Mouse (Mus musculus) adrenal gland, postnatal 10 days (tissue): Measurements from ENCODE around the gene Zfp110. TPM values are rescaled to one million over a fixed set of nuclear protein-coding genes. Genes with fewer than 3 reads are reported as not detected.
A peak's percentile ranks its signal among the peaks of the same experiment; 100 is the strongest.
"Not testable (repeated sequence)": the region's sequence is repeated elsewhere in the genome, so short reads cannot be mapped to it uniquely, and the experiment has no call there.

Experiments
- DNase-seq: peaks from one replicate; pipeline ENCODE4 v3.0.0; 2021; ENCODE audit warnings: mixed read lengths
- long read RNA-seq, 2 experiments: library from polyadenylated mRNA; stranded (forward); transcript quantifications; one replicate each; pipeline ENCODE4 v2.0.0; 2021
- total RNA-seq, 2 experiments: library from RNA; stranded (reverse); gene quantifications; 2 replicates each; pipeline ENCODE4 v1.2.3; 2021

Gene Zfp110
- 10 to 100 TPM; 22.4 to 25.6 TPM for total RNA-seq
- long read RNA-seq, experiment 1, transcript Zfp110-201 (8 exons, 3,591 nt) = major isoform, 14 of 22 reads
- long read RNA-seq, experiment 1, partial matches to known transcripts = 0 of 22 reads
- long read RNA-seq, experiment 1, other reads (novel, unspliced or antisense) = 8 of 22 reads
- long read RNA-seq, experiment 2, transcript Zfp110-201 (8 exons, 3,591 nt) = major isoform, 11 of 14 reads
- long read RNA-seq, experiment 2, partial matches to known transcripts = 1 of 14 reads
- long read RNA-seq, experiment 2, other reads (novel, unspliced or antisense) = 2 of 14 reads

DNA sequence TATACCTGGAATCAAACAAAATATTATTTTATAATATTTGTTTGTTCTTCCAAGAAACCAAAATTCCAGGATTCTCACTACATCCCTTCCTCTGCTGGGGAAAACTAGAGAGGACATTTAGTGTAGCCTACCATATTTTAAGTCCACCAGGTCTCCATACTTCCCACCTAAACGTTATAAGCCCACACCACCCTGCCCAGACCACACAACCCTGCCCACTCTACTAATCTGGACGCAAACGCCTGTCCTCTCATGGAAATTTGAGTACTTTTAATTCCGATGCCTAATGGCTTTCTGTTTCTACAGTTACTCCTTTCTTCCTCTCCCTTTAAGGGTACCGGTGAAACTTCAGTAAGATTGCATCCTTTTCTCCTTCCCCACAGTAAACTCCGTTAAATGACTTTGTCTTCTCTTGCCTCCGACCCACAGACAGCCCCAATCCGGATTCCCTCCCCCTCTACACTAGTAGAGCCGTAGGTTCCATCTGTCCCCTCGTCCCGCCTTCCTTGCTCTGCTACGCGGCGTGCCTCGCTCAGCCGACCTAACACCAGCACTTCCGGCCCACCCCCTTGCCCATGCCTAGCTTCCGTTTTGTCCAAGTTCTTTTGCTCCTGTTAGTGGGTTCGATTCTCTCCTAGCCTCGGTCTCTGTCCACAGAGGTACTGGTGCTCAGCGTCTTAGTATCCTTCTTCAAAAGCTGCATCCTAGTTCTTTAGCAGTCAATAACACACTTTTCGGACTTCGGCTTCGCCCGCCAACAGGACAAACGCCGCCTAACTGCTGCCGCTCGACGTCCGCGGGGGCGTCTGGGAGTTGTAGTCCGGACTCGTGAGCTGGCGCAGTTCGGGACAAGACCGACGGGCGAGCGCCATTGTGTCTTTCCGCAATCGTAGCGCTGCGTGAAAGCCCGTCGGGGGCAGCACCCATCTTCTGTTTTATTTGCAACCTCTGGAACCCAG is at the start of gene Zfp110:
Zfp110 (plus strand) TSS at position 600 of the 959 bp plus-strand sequence.
- peak; percentile 93 for DNase-seq

DNA sequence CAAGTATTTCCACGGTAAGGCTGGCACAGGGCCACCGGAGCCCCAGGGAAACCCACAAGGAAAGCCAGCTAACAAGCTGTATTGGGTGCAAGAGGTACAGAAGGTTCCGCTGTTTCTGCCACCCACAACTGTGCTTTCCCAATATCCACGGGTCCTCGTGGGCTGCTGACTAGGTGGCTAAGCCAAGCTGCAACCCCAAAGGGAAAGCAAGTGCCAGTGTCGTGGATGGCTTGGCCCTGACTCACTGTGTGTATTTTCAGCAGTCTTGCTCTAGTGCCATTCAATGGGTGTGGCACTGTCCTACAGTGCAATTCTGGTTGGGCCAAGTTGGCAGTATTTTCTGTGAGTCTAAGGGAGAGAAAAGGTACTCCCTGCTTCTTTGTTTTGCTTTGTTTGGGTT is 47.2 kb upstream of the Zfp110 start:
- peak; percentile 16 for DNase-seq

DNA sequence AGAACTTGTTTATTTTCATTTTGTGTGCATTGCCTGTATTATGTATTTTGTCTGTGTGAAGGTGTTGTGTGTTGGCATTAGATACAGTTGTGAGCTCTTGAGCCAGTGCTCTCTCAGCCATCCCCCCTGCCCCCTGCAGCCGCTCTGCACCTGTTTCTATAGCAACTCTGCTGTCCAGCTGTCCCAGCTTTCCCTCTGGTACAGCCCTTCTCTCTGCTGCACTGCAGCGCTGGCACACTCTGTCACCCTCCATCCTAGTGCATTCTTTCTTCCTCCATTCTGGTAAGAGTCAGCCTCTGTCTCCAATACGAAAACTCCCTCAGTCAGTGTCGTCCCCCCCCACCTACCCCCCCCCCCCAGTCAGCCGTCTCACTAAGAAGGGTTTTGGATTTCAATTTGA is 46.5 kb upstream of the Zfp110 start:
- DNase-seq = no peak

DNA sequence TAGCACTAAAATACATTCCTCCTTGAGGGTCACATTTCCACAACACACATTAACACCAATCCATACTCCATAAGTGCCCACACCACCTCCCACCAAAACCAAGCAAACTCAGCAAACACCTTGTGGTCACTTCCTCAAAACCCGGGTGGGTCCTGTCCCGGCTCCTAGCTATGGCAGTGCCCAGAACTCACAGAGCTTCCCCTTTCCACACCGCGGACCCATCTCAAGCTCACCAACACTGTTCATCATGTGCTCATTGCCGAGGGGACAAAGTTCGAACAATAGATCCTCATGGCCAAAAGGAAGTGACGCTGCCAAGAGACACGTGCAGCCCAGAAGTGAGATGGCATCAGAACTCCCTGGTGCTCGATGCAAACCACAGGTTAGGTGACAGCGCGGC is 41.9 kb upstream of the Zfp110 start:
- not testable (repeated sequence) for DNase-seq

DNA sequence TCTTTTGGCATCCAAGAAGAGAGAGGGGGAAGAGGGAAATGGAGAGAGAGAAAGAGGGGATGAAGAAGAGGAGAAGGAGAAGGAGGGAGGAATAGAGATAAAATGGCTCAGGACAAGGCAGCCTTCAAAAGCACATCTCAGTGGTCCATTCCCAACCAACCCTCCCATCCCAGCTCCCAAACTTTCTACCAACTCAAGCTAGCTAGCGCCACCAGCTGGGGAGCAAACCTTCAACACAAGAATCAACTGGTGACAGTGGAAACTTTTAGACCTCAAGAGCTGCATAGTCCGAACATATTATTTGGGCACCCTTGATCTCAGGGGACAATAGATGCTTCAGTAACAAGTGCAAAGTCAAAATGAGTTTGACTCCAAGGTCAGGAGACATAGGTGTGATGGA is 36.6 kb upstream of the Zfp110 start:
- DNase-seq = no peak

DNA sequence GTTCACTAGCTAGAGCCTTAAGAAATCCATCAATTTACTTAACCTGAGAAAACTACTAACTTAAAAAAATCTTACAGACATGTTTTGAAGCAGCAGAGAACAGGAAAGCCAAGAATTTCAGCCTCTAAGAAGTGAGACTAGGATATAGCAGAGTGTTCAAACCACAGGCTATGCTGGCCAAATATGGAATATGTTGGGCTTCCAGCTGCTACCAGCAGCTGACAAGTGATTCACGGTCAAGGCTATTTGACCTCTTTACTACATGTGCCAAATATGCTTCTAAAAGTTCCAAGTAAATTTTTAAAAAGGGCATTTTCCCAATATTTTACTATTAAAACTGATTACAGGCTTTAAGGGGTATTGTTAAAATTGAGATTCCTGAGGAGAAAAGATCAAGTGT is 35.0 kb upstream of the Zfp110 start:
- DNase-seq = no peak

DNA sequence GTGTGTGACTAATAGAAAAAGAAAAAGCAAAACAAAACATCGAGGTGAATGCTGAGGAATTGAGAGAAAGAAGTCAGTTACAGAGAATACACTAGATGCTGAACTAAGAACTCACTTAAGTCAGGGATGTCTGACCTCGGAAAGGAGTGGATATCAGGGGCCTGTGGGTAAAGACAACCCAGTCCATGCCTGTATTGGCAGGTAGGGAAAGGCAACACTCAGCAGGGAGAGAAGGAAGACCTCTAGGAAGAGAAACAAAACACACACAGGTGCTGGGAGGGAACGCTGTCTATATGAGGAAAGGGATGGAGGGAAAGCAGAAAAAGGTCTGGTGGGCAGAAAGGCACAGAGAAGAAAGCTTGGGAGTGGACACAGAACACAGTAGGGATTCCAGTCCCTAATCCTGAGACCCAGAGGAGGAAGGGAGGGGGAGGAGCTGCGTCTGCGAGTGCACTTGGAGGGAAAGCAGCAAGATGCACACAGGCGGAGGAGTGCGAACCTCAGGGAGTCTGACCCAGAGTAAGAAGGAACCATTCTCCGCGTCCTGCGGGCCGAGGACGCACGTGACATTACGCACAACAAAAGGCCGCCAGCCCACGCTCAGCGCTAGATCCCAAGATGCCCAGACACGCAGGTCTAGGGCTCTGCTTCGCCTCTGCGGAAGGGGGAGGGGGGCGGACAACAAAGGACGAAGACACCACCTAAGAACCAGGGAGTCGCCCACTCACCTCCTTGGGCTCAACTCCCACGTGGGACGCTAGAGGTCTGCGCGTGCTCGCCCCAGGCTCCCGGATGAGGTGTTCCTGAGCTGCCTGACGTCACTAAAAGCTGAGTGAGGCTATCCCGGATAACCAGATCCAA is 31.5 kb upstream of the Zfp110 start, which contains the start of gene Zscan18:
Zscan18 (minus strand) TSS at position 770 of the 861 bp plus-strand sequence.
- DNase-seq = peak; percentile 82

DNA sequence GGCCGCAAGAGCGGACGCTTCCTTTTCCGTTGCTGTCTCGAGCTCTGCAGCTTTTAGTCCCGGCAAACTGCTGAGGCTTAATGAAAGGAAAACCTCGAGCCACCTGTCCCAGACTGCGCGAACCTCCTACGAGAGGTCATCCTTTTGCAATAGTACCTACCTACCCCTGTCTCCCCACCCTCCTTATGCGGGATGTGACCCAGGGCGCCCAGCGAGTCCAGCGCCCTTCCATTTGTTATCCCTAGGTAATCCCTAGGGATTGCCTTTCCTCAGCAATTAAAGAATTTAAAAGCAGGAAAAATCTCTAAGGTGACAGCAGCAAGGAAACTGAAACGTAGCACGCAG is 30.9 kb upstream of the Zfp110 start:
- DNase-seq = no peak

DNA sequence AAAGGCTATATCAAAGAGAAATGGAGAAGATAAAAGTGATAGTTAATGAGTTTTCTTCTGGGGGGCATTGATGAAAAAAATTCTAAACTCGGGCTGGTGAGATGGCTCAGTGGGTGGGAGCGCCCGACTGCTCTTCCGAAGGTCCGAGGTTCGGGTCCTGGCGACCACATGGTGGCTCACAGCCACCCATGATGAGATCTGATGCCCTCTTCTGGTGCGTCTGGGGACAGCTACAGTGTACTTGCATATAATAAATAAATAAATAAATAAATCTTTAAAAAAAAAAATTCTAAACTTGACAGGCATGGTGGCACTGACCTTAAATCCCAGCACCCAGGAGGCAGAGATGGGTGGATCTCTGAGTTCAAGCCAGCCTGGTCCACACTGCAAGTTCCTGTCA is 19.0 kb upstream of the Zfp110 start:
- no peak for DNase-seq

DNA sequence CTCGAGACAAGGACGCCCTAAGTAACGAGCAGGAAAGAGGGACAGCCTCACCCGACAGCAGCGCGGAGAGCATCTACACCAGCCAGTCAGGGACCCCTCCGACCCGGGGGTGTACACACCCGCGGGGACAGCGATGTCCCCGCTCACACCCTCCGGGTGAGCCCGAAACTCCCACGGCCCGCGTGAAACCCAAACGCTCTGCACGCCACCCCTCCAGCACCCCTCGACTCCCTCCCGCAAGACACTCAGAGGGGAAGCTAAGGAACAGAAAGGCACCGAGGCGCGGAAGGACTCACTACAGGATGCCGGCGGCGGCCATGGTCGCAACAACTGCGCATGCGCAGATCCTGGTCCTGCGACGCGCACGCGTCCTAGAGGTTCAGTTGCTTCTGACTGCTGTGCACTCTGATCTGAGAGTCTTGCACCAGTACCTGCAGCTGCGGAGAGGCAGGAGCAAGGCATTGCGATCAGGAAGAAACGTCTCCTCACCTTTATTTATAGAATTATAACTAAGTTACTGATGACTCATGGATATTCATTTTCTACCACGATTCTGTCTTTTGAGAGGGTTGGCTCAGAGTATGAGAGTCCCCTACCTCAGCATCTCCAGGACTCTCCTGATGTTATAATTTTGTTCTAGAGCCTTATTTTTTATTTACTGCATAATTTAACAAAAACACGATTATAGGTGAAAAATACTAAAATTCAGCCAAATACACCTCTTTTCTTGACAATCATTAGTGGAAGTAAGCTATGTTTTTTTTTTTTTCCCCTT is 15.9 kb upstream of the Zfp110 start, which contains the start of gene Zfp329:
Zfp329 (minus strand) TSS at position 338 of the 775 bp plus-strand sequence.
- peak; percentile 92 for DNase-seq

DNA sequence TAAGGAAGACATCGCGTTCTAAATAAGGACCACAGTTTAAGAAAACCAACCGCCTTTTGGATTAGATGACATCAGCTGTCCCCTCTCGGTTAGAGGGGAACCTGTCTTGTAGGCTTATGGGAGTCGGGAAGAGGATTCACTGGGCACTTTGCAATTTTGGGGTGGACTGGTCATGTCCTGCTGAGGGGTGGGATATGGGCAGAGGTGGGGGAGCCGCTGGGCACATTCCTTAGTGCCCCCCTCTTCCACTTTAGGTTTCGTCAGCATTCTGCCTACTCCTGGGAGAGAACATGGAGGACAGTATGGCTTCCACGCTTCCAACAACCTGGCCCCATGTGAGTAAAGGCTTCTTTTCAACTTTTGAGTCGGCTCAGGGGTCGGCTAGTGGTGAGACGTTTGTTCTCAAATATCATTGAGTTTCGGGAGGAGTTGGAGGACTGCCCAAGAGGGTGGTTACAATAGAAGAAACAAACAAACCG is 671 bp downstream of the Zfp110 start:
- peak; percentile 26 for DNase-seq

DNA sequence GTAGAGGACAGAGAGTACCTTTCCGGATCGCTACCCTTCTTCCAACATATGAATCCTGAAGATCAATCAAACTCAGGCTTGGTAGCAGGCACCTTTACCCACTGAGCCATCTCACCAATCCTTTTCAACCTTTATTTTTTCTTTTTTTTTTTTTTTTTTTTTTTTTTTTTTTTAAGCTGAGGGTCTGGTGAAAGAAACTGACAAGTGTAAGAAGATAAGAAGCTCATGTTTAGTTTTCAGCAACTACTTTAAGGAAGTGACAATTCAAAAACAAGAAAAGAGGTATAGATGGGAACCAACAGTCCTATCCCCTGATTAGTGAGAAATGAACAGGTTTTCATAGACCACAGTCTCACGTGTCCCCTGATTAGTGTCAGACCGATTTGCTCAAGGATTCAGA is 1.2 kb downstream of the Zfp110 start:
- no peak for DNase-seq

DNA sequence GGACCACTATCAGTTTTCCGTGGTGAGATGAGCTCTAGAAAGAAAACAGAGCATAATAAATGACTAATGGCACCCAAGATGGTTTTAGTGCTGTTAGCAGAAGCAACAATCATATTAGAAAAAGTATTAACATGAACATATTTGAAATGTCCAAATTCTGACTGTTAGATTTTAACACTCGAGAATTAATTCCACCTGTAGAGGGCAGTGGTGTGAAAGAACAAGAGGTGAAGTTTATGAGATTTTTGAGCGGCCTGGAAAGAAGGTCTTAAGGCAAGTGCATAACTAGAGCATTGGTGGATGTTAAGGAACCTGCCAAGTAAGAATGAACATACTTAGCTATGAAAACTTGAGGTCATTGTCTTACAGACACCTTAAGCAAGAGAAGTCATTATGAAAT is 39.7 kb downstream of the Zfp110 start:
- peak; percentile 16 for DNase-seq

DNA sequence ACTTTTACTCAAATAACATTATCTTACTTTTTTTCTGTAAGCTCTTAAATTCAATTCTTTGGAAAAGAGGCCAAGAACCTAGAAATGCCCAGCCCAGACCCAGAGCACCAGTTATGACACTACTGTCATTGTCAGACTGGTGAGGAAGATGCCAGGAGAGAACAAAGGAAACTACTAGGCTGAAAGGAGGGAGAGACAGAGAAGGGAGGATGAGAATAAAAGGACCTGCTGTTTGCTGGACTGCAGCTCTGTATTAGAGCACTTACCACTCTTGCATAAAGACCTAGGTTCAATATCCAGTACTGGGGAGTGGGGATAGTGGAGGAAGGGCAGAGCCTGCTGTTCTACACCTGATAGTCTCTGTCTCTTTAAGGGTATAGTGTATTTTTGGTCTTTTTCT is 45.5 kb downstream of the Zfp110 start:
- no peak for DNase-seq

DNA sequence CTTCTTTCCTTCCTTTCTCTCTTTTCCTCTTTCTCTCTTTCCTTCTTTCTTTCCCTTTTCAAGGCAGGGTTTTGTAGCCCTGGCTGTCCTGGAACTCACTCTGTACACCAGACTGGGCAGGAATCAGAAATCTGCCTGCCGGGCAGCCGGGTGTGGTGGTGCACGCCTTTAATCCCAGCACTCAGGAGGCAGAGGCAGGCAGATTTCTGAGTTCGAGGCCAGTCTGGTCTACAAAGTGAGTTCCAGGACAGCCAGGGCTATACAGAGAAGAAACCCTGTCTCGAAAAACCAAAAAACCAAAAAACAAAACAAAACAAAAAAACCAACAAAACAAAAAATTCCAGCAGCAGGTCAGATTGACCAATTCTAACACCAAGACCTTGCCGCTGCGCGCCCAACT is 45.9 kb downstream of the Zfp110 start:
- DNase-seq = not testable (repeated sequence)

DNA sequence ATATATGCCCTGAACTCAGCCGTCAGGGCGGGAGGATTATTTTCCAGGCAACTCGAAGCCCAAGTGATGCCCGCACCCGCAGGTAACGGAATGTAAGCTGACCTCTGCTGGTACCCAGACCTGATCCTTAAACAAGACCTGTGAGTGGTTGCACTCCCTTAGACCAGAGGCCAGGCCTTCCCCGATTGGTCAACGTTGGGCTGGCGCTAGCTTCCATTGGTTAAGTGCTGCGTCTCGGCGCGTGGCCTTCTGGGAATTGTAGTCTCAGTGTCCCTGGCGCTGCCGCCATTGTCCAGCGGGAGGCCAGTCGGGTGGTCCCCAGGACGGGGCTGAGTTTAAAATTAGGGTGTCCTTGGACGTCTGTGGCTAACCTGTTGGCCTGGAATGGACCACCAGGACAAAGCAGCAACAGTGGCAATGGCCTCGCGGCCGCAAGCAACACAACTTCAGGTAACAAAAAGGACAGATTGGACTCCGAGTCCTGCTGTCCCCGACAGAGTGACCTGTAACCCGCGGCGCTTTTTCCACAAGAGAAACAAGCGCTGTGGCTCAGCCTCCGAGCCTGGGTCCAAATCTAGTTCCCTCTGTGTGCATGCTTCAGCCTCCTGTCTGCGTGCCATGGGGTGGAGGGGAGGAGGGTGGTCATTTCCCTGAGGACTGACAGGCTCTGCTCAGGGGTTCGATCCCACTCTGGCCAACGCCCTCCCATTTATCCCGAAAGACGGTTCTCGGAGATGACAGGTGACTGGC is 46.5 kb downstream of the Zfp110 start, which contains the start of gene Zfp128:
Zfp128 (plus strand) TSS at position 267 of the 750 bp plus-strand sequence.
- peak; percentile 95 for DNase-seq

DNA sequence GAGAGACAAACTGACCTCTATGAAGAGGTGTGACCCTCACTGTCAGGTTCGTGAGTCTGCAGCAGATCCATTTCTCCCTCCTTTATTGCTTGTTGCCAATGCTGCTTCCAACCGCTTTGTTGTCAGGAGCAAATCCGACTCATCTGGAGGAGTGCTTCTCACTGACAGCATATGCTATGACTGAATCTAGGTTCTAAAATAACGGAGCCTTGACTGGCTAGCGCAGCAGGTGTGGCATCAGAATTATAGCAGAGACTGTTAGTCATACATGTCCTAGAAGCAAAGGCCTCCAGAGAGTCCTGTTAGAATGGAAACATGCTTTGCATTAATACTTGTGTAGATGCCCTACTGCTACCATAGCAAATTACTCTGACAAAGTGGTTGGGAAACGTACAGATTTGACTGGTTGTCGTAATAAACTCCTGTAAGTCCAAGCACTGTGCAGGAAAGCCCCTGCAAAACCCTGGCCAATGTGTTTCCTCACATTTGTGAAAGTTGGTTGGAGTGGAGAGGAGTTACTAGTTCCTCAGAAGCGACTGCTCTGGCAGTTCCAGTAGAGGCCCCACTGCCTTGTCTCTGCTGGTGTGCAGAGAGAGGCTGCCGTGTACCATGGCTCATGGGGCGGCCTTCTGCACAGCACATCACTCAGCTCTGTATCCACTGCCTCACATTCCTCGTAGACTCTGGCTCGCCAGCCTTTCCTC is 52.2 kb downstream of the Zfp110 start:
- no peak for DNase-seq

DNA sequence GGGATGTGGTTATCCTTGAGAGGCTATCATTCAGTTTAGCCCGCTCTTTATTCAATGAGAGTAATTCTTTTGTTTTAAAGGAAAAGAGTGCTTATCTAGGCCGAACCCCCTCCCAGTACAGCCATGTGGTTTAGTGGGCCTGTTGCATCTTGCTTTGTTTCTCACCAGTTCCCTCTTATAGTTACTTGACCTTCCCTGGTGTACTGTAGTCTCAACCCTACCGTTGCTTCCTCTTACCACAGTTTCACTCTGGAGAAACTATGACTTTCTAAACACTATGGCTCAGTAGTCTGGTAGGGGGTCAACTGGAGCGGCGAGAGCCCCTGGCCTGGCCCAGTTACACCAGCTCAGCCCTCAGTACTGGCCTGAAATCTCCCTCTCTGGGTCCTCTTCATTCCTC is 53.0 kb downstream of the Zfp110 start:
- no peak for DNase-seq

DNA sequence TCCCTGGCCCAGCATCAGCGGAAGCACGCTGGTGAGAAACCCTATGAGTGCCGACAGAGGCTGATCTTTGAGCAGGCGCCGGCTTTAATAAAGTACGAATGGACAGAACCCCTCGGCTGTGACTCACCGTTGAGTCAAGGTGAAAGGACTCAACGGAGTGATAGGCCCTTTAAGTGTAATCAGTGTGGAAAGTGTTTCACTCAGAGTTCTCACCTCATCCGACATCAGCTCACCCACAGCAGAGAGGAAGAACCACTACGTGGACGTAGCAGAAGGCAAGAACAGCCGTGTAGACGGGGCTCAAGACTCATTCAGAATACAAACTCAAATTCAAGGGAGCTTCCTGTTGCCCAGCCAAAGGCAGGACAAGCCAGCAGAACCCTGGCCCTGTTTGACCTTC is 56.4 kb downstream of the Zfp110 start:
- DNase-seq = no peak

DNA sequence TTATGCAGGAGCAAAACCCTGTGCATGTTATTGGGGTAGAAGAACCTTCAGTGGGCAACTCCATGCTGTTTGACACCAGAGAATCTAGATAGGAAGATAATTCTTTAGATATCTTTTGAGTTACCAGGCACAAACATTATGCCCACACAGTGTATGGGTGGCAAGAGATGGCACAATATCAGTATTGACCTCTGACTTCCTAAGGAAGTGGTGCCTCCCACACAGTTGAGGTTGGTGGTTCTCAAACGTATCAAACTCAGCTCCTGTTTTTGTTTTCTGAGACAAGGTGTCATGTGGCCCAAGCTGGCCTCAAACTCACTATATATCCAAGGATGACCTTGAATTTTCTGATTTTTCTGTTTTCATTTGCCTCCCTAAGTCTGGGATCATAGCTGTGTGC is 56.8 kb downstream of the Zfp110 start:
- DNase-seq = no peak
